Mouse (Mus musculus): ENCODE measurements around the gene Med29. TPM values are rescaled to one million over a fixed set of nuclear protein-coding genes. Genes with fewer than 3 reads are reported as not detected.

Gene Med29
- polyA plus RNA-seq, 1 experiment from 2014 or later, result 44.6 TPM

DNA sequence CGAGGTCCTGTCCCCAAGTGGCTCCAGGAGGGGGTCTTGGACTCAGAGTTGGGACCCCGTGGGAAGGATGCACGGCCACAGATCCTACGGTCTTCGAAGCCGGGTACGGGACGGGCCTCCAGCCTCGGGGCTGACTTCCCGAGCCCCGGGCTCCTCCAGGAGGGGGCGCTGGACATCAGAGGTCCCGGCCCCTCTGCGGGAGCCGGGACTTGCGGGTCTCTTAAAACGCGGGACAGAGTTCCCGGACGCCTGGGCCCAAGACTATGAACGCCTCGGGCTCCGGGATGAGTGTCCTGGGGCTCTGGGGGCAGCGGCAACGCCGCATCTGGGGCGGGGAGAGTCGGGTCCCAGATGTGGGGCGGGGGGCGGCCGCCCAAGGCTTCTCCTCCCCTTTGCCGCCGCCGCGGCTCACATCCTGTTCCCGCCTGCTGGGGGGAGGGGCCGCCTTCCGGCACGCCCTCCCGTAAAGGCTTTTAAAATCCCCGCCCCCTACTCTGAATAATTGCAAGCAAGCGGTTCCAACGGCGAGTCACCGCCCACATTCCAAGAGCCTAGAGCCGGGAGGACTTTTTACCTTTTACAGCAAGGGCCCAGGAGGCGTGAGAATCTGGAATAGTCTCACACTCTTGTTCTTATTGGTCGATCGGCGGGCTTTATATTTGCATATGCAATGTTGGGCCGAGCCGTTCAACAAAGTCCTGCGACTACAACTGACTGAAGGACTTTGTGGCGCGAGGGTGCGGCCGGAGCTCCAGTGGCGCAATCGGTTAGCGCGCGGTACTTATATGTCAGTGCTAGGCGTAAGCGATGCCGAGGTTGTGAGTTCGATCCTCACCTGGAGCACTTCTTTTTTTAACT, 20.0 kb downstream of the Med29 start, which contains the start of gene Plekhg2:
Plekhg2 (minus strand) TSS at position 349 of the 858 bp plus-strand sequence.
- peak; percentile 85 for ATAC-seq (replicated peaks)
- peak within 1 kb of the TSS; percentile 80 for H3K4me3 ChIP-seq
- peak within 1 kb of the TSS; percentile 79 for H3K4me2 ChIP-seq (replicated peaks)
- H3K27me3 ChIP-seq, result no peaks in the 10 kb centered on the region
- peaks cover 18% of the 10 kb centered on the region; the same call in 1 of the 2 replicates for H3K36me3 ChIP-seq
- under 1% methylated on average over 62 of the region's 66 CpGs for WGBS
- H3K9me3 ChIP-seq, result no peaks in the 10 kb centered on the region
- peak within 1 kb of the TSS; percentile 74 for H3K9ac ChIP-seq (replicated peaks)
- peaks cover 53% of the 10 kb centered on the region for H3K4me1 ChIP-seq
- H3K27ac ChIP-seq (replicated peaks), result peak within 1 kb of the TSS; percentile 90

DNA sequence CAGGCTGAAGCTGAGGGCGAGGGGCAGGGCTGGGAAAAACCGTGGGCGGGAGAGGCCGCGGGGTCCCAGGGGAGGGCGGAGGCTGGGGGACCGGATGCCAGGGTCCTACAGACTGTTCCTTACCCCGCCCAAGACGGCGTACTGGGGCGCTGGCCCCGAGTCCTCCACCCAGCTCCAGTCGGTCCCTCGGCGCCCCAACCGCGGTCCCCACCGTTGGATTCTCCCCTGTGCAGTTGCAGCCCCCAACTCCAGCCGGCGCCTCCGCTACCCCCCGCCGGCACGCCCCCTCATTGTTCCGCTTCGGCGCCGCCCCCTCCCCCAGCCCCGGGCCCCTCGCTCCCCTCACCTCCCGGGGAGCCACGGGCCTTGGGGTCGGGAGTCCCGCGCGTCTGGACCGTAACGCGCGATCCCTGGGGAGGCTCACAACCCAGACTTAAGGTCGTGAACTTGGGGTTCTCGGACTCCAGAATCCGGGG, 21.0 kb downstream of the Med29 start:
- Histone ChIP-seq H3K27ac (replicated peaks) (peak overlapping the region; percentile 90), H3K4me3 (peak overlapping the region; percentile 80), H3K9ac (replicated peaks) (peak overlapping the region; percentile 74), H3K4me1 (peaks cover 48% of the 10 kb centered on the region), H3K36me3 (peaks cover 27% of the 10 kb centered on the region), H3K9me3 (no peaks in the 10 kb centered on the region), H3K27me3 (no peaks in the 10 kb centered on the region), H3K4me2 (replicated peaks) (peak overlapping the region; percentile 79)
- no peak; the same call in 1 of the 2 replicates for ATAC-seq (replicated peaks)
- WGBS, result under 1% methylated on average over 42 of the region's 43 CpGs

DNA sequence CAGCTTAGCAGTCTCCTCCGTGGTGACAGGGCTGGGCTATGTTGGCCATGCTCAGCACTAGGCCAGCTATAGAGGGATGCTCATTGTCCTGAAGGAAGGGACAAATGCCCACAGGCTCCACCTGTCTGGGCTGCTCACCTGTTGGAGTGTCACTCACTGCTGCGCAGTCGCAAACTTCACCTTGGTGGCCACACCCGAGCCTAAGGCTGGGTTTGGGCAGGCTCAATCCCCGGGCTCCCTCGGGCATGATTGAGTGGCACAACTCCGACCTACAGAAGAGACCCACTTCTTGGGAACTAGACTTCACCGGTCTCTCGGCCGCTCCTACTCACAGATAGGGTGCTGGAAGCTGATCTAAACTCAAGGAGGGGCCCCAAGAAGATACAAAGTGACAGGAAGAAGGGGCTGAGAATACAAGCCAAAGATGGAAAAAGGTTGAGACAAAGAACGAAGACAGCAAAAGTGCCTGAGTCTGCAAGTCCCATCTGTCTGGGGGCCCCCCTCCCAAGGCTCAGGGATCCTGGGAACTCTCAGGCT, 21.5 kb downstream of the Med29 start:
- WGBS, result 7% methylated on average over 11 of the region's 11 CpGs

DNA sequence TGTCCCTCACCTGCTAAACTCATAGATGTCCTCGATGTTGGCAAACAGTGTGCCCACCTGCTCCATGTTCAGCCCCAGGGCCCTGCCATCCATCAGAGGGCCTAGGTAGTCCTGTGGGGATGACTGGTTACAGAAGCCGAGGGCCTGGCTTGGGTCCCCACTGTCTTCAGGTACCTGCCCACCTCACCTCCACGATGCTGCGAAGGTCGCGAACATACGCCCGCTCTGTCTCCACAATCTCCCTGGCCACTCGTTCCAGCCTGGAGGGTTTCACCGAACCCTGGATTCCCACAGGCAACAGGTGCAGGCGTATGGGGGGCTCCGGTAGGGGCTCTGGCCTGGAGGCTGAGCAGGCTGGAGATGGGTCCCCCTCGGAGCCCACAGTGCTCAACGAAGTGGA, 22.5 kb downstream of the Med29 start:
- no peak for ATAC-seq (replicated peaks)
- Histone ChIP-seq H3K27me3 (no peaks in the 10 kb centered on the region), H3K27ac (replicated peaks) (no peak overlapping the region), H3K4me3 (peak overlapping the region; percentile 80), H3K9me3 (no peaks in the 10 kb centered on the region), H3K36me3 (peaks cover 33% of the 10 kb centered on the region), H3K9ac (replicated peaks) (0 out of 2 replicates have a peak overlapping the region, but pooled peaks have one; percentile 74), H3K4me1 (peaks cover 37% of the 10 kb centered on the region), H3K4me2 (replicated peaks) (peak overlapping the region; percentile 79)
- 94% methylated on average over 14 of the region's 14 CpGs for WGBS

More for the DNA sequence above, 21.5 kb downstream of the Med29 start:
- no peak for ATAC-seq (replicated peaks)
- H3K27ac ChIP-seq (replicated peaks), result peak overlapping the region; percentile 90
- peak overlapping the region; percentile 74 for H3K9ac ChIP-seq (replicated peaks)
- peaks cover 43% of the 10 kb centered on the region for H3K4me1 ChIP-seq
- H3K27me3 ChIP-seq, result no peaks in the 10 kb centered on the region
- no peaks in the 10 kb centered on the region for H3K9me3 ChIP-seq
- H3K36me3 ChIP-seq, result peaks cover 30% of the 10 kb centered on the region
- H3K4me2 ChIP-seq (replicated peaks), result peak overlapping the region; percentile 79
- peak overlapping the region; percentile 80 for H3K4me3 ChIP-seq

DNA sequence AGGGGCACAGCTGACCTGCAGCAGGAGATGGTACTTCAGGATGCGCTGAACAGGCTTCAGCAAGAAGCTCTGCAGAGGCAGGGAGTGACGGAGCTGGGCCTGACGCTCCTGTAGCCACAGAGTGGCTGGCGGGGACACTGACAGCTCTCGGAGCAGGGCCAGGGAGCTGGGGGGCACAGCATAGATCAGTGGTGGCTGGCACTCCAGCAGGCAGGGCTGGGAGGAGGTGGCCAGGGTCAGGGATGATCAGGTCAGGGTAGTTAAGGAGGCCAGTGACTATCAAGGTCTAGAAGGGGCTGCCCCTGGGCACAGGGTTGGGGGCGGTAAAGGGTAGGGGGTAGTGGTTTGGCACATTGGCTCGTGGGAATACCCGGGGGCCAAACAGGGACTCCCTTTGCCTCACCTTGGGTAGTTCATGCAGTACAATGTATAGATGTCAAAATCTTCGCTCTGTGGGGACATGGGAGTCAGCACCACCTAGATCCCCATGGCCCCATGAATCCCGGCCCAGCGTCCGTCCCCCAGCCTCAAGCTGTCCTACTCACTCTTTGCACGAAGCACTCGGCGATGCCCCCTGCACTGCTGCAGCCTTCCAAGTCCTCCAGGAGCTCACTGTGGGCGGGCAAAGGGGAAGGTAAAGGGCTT, 24.1 kb downstream of the Med29 start:
- no peak overlapping the region for H3K27ac ChIP-seq (replicated peaks)
- H3K4me1 ChIP-seq, result peaks cover 31% of the 10 kb centered on the region
- no peaks in the 10 kb centered on the region for H3K27me3 ChIP-seq
- H3K4me2 ChIP-seq (replicated peaks), result no peak overlapping the region
- no peak overlapping the region for H3K4me3 ChIP-seq
- H3K9ac ChIP-seq (replicated peaks), result no peak overlapping the region
- no peaks in the 10 kb centered on the region for H3K9me3 ChIP-seq
- H3K36me3 ChIP-seq, result peaks cover 49% of the 10 kb centered on the region
- no peak for ATAC-seq (replicated peaks)
- 96% methylated on average over 16 of the region's 16 CpGs for WGBS

DNA sequence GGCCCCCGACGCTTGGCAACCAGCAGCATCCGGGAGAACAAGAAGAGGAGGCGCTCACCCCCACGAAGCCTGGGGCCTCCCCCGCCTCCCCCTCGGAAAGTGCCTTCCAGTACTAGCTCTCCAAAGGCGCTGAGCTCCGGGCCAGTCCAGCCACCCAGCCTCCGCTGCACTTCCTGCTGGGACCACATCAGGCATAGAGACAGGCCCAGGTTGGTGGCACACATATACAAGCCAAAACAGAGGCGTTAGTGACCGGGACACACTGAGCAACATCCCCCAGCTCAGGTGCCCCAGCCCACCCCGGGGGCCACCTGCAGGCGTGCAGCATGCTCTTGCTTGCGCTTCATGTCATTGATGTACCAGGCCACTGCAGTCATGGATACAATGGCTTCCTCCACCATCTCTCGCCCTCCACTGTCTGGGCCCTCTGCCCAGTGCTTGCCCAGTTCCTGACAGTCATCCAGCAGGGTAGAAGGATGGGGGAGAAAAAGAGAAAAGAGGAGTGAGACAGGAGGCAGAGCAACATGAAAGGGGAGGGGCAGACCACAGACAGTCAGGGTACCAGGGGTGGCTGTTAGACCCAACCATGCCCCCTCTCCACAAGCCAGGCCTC, 24.7 kb downstream of the Med29 start:
- H3K9ac ChIP-seq (replicated peaks), result 0 out of 2 replicates have a peak overlapping the region, but pooled peaks have one; percentile 7
- H3K27ac ChIP-seq (replicated peaks), result no peak overlapping the region
- H3K4me3 ChIP-seq, result no peak overlapping the region
- no peaks in the 10 kb centered on the region for H3K27me3 ChIP-seq
- H3K36me3 ChIP-seq, result peaks cover 51% of the 10 kb centered on the region
- WGBS, result 90% methylated on average over 16 of the region's 16 CpGs
- no peak overlapping the region for H3K4me2 ChIP-seq (replicated peaks)
- no peaks in the 10 kb centered on the region for H3K9me3 ChIP-seq
- ATAC-seq (replicated peaks), result no peak
- H3K4me1 ChIP-seq, result peaks cover 27% of the 10 kb centered on the region

DNA sequence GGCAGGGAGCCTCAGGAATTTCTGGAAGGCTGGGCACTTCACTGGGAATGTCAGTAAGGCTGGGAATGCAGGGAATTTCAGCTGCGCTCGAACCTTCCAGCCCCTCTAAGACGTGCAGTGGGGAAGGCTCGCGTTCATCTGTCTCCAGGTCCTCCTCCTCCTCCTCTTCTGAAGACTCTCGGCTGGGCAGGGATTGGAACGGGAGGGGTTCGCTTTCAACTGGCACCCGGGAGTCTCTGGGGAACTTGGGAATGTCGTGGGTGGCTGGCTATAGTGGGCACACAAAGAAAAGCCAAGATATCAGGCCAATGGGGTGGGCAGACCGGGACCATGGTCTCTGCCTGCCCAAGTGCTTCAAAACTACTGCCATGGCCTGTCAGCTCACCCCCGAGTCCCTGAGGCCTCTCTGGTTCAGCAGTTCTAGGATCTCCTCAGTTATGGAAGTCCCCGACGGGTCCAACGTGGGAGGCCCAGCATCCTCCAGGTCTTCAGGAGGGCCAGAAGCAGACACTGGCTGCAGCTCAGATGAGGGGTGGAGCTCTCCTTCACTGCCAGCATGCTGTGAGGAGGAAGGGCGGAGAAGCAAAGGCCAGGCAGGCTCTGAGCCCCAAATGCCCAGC, 30.0 kb downstream of the Med29 start:
- H3K9ac ChIP-seq (replicated peaks), result no peak overlapping the region
- H3K27ac ChIP-seq (replicated peaks), result no peak overlapping the region
- H3K4me2 ChIP-seq (replicated peaks), result no peak overlapping the region
- H3K4me3 ChIP-seq, result no peak overlapping the region
- ATAC-seq (replicated peaks), result no peak
- no peaks in the 10 kb centered on the region for H3K9me3 ChIP-seq
- H3K27me3 ChIP-seq, result no peaks in the 10 kb centered on the region
- peaks cover 65% of the 10 kb centered on the region for H3K36me3 ChIP-seq
- 91% methylated on average over 16 of the region's 16 CpGs for WGBS
- peaks cover 4% of the 10 kb centered on the region; the same call in 1 of the 2 replicates for H3K4me1 ChIP-seq

DNA sequence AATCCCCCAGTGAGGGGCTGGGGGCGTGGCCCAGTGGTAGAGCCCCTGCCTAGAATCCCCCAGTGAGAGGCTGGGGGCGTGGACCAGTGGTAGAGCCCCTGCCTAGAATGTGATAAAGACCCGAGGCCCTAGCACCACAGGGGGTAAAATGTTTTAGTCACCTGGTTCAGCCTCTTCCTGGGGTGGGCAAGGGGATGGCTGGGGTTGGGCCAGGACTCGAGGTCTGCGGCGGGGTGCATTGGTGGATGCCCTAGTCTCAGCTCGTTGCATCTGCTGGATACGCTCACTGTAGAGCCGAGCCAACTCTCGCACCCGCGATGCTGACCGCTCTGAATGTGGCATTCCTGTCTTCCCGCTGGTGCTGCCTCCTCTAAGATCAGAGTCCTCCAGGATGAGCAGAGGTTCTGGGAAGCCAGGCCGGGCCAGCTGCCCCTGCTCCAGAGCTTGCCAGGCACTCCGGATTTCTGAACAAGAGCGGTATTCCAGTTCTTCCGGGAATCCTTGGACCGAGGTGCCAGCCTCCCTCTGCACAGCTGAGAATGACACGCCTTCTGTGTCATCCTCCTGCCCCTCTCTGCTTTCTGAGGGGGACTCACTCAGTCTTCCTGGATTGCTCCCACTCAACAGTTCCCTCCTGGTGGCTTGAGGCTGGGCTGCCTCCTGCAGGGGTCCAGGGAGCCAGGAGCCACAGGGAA, 30.7 kb downstream of the Med29 start:
- H3K4me2 ChIP-seq (replicated peaks), result no peak overlapping the region
- H3K27me3 ChIP-seq, result no peaks in the 10 kb centered on the region
- no peak for ATAC-seq (replicated peaks)
- no peak overlapping the region for H3K27ac ChIP-seq (replicated peaks)
- no peaks in the 10 kb centered on the region for H3K9me3 ChIP-seq
- peaks cover 57% of the 10 kb centered on the region for H3K36me3 ChIP-seq
- H3K9ac ChIP-seq (replicated peaks), result no peak overlapping the region
- 96% methylated on average over 20 of the region's 20 CpGs for WGBS
- peaks cover 4% of the 10 kb centered on the region; the same call in 1 of the 2 replicates for H3K4me1 ChIP-seq
- H3K4me3 ChIP-seq, result no peak overlapping the region

DNA sequence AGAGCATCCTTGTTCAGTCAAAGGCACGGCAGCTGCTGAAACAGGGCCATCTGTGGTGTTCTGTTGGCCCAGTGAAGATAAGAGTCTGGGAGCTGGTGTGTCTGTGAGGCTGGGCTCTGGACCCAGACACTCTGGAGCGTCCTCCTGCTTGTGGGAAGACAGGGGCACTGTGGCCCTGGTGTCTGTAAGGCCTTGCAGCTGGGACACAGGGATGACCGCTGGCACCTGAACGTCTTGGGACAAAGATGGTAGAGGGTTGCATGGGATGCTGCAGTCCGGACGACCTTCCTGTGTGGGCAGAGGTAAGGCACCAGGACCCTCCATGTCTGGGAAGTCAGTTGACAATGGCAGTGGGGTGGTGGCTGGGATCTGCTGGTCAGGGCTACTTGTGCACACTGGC, 32.2 kb downstream of the Med29 start:
- H3K4me1 ChIP-seq, result peaks cover 4% of the 10 kb centered on the region; the same call in 1 of the 2 replicates
- H3K4me2 ChIP-seq (replicated peaks), result no peak overlapping the region
- WGBS, result 90% methylated on average over 6 of the region's 6 CpGs
- H3K27me3 ChIP-seq, result no peaks in the 10 kb centered on the region
- H3K4me3 ChIP-seq, result no peak overlapping the region
- no peak overlapping the region for H3K9ac ChIP-seq (replicated peaks)
- no peak overlapping the region for H3K27ac ChIP-seq (replicated peaks)
- ATAC-seq (replicated peaks), result no peak
- H3K36me3 ChIP-seq, result peaks cover 55% of the 10 kb centered on the region
- H3K9me3 ChIP-seq, result no peaks in the 10 kb centered on the region

DNA sequence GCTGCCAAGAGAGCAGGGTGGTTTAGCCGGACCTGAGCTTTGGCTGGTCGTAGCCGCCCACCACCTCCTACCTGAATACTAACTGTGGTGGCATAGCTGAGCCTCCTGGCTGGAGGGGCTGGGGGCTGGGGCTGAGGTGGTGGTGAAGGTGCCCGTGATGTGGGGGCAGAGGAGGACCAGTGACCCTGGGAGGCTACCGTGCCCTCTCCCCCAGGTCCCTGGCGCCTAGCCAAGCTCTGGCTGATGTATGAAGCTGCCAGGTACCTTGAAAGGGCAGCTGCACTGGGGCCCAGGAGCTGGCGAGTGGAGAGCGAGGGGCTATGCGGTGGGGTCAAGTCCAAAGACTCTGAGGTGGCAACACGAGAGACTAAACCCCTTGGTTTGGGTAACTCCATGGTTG, 32.7 kb downstream of the Med29 start:
- 92% methylated on average over 10 of the region's 10 CpGs for WGBS
- ATAC-seq (replicated peaks), result no peak
- Histone ChIP-seq H3K9me3 (no peaks in the 10 kb centered on the region), H3K27me3 (no peaks in the 10 kb centered on the region), H3K27ac (replicated peaks) (no peak overlapping the region), H3K36me3 (peaks cover 53% of the 10 kb centered on the region), H3K4me1 (peaks cover 4% of the 10 kb centered on the region; the same call in 1 of the 2 replicates), H3K9ac (replicated peaks) (no peak overlapping the region), H3K4me3 (no peak overlapping the region), H3K4me2 (replicated peaks) (no peak overlapping the region)

DNA sequence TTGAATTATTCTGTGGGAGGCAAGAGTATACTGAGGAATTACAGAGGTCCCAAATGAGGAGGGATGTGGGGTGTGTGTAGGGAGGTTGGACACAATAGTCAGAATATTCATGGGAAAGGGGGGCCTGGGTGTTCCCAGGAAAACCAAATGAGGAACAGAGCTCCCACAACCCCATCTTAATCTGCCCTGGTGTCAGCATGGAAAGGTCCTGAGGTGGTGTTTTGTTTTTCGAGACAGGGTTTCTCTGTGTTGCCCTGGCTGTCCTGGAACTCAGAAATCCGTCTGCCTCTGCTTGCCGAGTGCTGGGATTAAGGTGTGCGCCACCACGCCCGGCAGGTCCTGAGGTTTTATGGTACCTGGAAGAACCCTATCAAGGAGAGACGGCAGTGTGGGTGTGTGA, 34.1 kb downstream of the Med29 start:
- Histone ChIP-seq H3K9ac (replicated peaks) (no peak overlapping the region), H3K27ac (replicated peaks) (no peak overlapping the region; the same call in 1 of the 2 replicates)

More for the DNA sequence above, 34.1 kb downstream of the Med29 start:
- peaks cover 53% of the 10 kb centered on the region for H3K36me3 ChIP-seq
- no peaks in the 10 kb centered on the region for H3K27me3 ChIP-seq
- no peak overlapping the region for H3K4me2 ChIP-seq (replicated peaks)
- H3K4me1 ChIP-seq, result peaks cover 4% of the 10 kb centered on the region; the same call in 1 of the 2 replicates
- no peak for ATAC-seq (replicated peaks)
- no peak overlapping the region for H3K4me3 ChIP-seq
- H3K9me3 ChIP-seq, result no peaks in the 10 kb centered on the region
- 45% methylated on average over 7 of the region's 7 CpGs for WGBS

Measured in forebrain, embryonic 15.5 days (tissue).